Mouse (Mus musculus): ENCODE data around the gene Cyp27b1.

DNA sequence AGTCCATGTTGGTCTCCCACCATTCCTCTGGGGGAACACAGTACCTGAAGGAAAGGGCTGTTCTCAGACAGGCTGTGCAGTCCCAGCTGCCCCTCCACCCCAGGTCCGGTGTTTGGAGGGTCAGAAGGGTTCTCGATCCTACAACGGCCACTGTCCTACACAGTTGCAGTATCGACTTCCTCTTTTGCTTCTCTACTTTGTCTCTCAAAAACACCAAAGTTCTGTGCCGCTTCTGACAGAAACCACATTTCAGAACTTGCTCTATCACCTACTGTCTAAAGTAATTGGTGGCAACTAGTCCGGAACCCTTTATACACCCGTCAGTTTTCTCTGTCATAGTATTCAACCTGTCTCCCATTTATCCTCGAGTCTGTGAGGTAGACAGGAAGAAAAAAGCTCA, 7.4 kb downstream of the Cyp27b1 start:
- TF ChIP-seq CTCF (IDR thresholded peaks at IDR 0.05; ENCODE audit: borderline replicate concordance, insufficient read depth, low read depth, low read length) (no peak), POLR2A (IDR thresholded peaks at IDR 0.05; ENCODE audit: borderline replicate concordance, insufficient read depth, low read length) (no peak)
